Mouse (Mus musculus) lung, embryonic 16.5 days (tissue): ENCODE measurements around the gene Prmt2. TPM values are rescaled to one million over a fixed set of nuclear protein-coding genes. Genes with fewer than 3 reads are reported as not detected.

Experiments
- microRNA counts: library from miRNA; unstranded; fragments of <30 nt; microRNA quantifications from one replicate; lab custom pipeline; 2016
- microRNA-seq: library from miRNA; unstranded; fragments of <30 nt; microRNA quantifications from one replicate; pipeline ENCODE4, GENCODE M21; 2016
- polyA plus RNA-seq: library from polyadenylated mRNA; unstranded; fragments of >200 nt; fragmentation: Nextera tagmentation; extraction: Ambion mirVana; gene quantifications from 2 replicates; pipeline ENCODE4 v1.2.1, GENCODE M21; 2015

The Prmt2 gene
- polyA plus RNA-seq, 1 experiment from 2014 or later, result 51.1 TPM

MicroRNAs encoded within 50 kb of the gene (microRNA counts, 519-probe panel; counts per million panel counts)
- microRNA mmu-miR-678 (lab: Ali Mortazavi, UCI), result 1,753 counts per million, percentile 27 among the panel's probes with 10 or more counts

Small RNA genes within 50 kb of the gene (microRNA-seq; reads per million reads assigned to microRNA genes)
- gene Mir678, result not detected

Other genes with a start within 250 kb of the Prmt2 start
- 18.6 TPM in 2 replicates for gene Zfp280b, start 205.2 kb downstream of the Prmt2 start, polyA plus RNA-seq
- gene Slc5a4b, start 126.9 kb downstream of the Prmt2 start, polyA plus RNA-seq, result not detected in 2 replicates
- not detected in 2 replicates for gene Slc5a4a, start 90.4 kb downstream of the Prmt2 start, polyA plus RNA-seq
- gene S100b, start 16.0 kb upstream of the Prmt2 start, polyA plus RNA-seq, result 0.73 and 1.1 TPM in 2 replicates
- gene Dip2a, start 107.4 kb upstream of the Prmt2 start, polyA plus RNA-seq, result 12.5 and 12.9 TPM in 2 replicates
- gene AC141477.1, start 202.6 kb upstream of the Prmt2 start, polyA plus RNA-seq, result not detected in 2 replicates
- 18.3 and 21.1 TPM in 2 replicates for gene Pcnt, start 204.9 kb upstream of the Prmt2 start, polyA plus RNA-seq
- gene 2610028H24Rik, start 211.2 kb upstream of the Prmt2 start, polyA plus RNA-seq, result 3.6 and 4.6 TPM in 2 replicates
- gene Mcm3ap, start 231.1 kb upstream of the Prmt2 start, polyA plus RNA-seq, result 49.4 and 56.4 TPM in 2 replicates
- 6.4 and 7.2 TPM in 2 replicates for gene Ybey, start 231.2 kb upstream of the Prmt2 start, polyA plus RNA-seq